Mouse (Mus musculus): ENCODE measurements around the gene Pgrmc2. TPM values are rescaled to one million over a fixed set of nuclear protein-coding genes. Genes with fewer than 3 reads are reported as not detected.

Gene Pgrmc2
- polyA plus RNA-seq, 1 experiment, result 58.1 TPM

DNA sequence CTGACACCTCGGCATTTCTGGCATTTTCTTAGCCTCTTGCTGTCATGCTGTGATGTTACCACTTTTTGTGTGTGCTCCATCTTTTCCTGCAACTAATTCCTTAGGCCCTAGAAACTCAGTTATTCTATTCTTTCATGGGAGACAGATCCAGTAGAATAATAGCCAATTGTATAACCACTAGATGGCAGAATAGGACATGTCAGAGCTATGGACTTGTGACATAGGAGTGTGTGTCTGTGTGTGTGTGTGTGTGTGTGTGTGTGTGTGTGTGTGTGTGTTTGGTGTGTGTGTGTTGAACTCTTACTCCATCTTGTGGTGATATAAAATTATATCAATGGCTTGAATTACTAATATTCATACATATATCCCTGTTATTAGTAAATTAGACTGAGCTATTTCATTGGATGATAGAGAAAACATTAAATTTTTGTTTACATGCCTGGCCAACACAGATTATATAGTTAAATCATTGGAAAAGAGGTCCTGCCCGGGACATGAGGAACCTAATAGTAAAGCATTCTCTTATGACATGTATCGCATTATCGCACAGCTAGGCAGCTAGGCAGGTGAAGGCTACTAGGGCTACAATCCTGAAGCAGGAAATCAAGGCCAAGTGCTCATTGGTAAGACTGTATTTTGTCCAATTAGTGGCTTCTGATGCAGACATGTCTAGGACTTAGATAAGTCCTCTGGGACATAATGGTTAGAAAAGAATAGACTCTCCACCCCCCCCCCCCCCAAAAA is 40.5 kb downstream of the Pgrmc2 start:
- no peak overlapping the region for H3K4me3 ChIP-seq
- H3K79me2 ChIP-seq (ENCODE audit: control insufficient read depth, insufficient read depth), result no peaks in the 10 kb centered on the region
- H3ac ChIP-seq (ENCODE audit: control insufficient read depth, insufficient read length), result no peak overlapping the region
- H3K27me3 ChIP-seq (ENCODE audit: control insufficient read depth, insufficient read depth, insufficient read length), result no peaks in the 10 kb centered on the region
- no peaks in the 10 kb centered on the region for H3K36me3 ChIP-seq (ENCODE audit: control insufficient read depth, insufficient read depth)
- H3K4me2 ChIP-seq (ENCODE audit: low read depth), result no peak overlapping the region
- TF ChIP-seq POLR2A (IDR thresholded peaks at IDR 0.05; ENCODE audit: insufficient read length, low read depth), result no peak
- no peak for TF ChIP-seq USF1 (IDR thresholded peaks at IDR 0.05; ENCODE audit: low read depth)
- no peak for TF ChIP-seq CEBPB (IDR thresholded peaks at IDR 0.05; ENCODE audit: insufficient read depth, poor library complexity, severe bottlenecking)
- no peak for TF ChIP-seq E2F4 (IDR thresholded peaks at IDR 0.05; ENCODE audit: insufficient read depth)
- no peak for TF ChIP-seq TCF3 (IDR thresholded peaks at IDR 0.05; ENCODE audit: insufficient read length, low read depth)
- no peak for TF ChIP-seq SRF (IDR thresholded peaks at IDR 0.05; ENCODE audit: control insufficient read depth, insufficient read length, low read depth)
- TF ChIP-seq POLR2AphosphoS2 (IDR thresholded peaks at IDR 0.05; ENCODE audit: insufficient read length, low read depth), result no peak
- TF ChIP-seq MYOG (IDR thresholded peaks at IDR 0.05; ENCODE audit: control insufficient read depth in 1 of 3, insufficient read depth in 1 of 3, insufficient read length in 2 of 3, low read depth in 2 of 3), result no peak
- no peak for TF ChIP-seq TCF12 (IDR thresholded peaks at IDR 0.05; ENCODE audit: insufficient read depth, poor library complexity, severe bottlenecking)
- TF ChIP-seq MAX (IDR thresholded peaks at IDR 0.05; ENCODE audit: low read depth), result no peak
- TF ChIP-seq REST (IDR thresholded peaks at IDR 0.05; ENCODE audit: insufficient read depth, insufficient read length), result no peak
- TF ChIP-seq MYOD1 (IDR thresholded peaks at IDR 0.05; ENCODE audit: control insufficient read depth in 1 of 3, insufficient read length in 2 of 3, low read depth in 2 of 3), result no peak

DNA sequence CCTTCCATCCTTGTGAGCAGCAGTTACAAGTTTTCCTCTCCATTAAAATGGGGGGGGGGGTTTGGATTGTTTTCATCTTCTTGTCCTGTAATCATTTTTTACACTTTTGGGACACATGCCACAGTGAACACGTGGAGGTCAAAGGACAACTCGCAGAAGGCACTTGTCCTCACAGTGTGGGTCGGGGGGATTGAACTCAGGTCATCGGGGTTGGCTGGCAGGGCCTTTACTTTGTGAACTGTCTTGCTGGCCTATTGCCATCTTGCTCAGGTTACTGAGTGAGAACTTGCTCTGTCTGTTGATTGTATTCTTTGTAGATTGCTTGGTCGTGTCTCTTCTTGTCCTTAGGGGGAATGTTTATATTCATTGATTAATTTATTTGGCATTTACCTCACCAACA is 41.6 kb downstream of the Pgrmc2 start:
- no peak overlapping the region for H3K4me3 ChIP-seq
- no peak overlapping the region for H3K4me2 ChIP-seq (ENCODE audit: low read depth)
- H3K27me3 ChIP-seq (ENCODE audit: control insufficient read depth, insufficient read depth, insufficient read length), result no peaks in the 10 kb centered on the region
- H3ac ChIP-seq (ENCODE audit: control insufficient read depth, insufficient read length), result no peak overlapping the region
- H3K36me3 ChIP-seq (ENCODE audit: control insufficient read depth, insufficient read depth), result no peaks in the 10 kb centered on the region
- H3K79me2 ChIP-seq (ENCODE audit: control insufficient read depth, insufficient read depth), result no peaks in the 10 kb centered on the region
- no peak for TF ChIP-seq USF1 (IDR thresholded peaks at IDR 0.05; ENCODE audit: low read depth)
- no peak for TF ChIP-seq MAX (IDR thresholded peaks at IDR 0.05; ENCODE audit: low read depth)
- TF ChIP-seq MYOD1 (IDR thresholded peaks at IDR 0.05; ENCODE audit: control insufficient read depth in 1 of 3, insufficient read length in 2 of 3, low read depth in 2 of 3), result no peak
- no peak for TF ChIP-seq REST (IDR thresholded peaks at IDR 0.05; ENCODE audit: insufficient read depth, insufficient read length)

DNA sequence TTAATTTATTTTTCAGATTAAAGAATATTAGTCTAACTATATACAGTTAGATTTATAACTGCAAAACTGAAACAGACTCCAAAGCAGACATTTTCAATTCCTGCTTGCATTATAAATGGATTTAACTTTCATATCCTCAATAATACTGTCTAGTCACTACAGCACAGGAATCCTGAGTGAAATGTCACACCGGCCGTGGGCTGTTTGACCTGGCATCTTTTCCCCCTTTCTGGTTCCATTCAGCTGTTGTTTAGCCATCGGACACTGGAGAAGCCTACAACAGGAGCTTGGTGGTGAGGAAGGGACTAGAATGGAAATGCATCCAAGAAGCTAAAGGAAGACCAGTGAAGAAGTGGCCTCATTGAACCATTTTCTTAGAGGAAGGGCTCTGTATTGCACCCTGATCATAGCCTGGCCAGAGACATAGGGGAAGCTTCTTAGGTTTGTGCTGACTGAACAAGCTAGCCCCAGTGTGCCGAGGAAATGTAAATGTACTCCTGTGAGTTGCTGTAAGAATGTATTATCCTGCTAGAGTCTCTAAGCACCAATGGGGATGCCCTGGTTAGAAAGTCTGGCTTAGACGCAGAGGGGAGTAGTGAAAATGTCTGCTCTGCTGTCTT is 44.4 kb downstream of the Pgrmc2 start:
- no peak overlapping the region for H3K4me3 ChIP-seq
- no peak overlapping the region for H3K4me2 ChIP-seq (ENCODE audit: low read depth)
- no peaks in the 10 kb centered on the region for H3K36me3 ChIP-seq (ENCODE audit: control insufficient read depth, insufficient read depth)
- no peaks in the 10 kb centered on the region for H3K79me2 ChIP-seq (ENCODE audit: control insufficient read depth, insufficient read depth)
- no peak for TF ChIP-seq E2F4 (IDR thresholded peaks at IDR 0.05; ENCODE audit: insufficient read depth)
- no peaks in the 10 kb centered on the region for H3K27me3 ChIP-seq (ENCODE audit: control insufficient read depth, insufficient read depth, insufficient read length)
- H3ac ChIP-seq (ENCODE audit: control insufficient read depth, insufficient read length), result no peak overlapping the region

DNA sequence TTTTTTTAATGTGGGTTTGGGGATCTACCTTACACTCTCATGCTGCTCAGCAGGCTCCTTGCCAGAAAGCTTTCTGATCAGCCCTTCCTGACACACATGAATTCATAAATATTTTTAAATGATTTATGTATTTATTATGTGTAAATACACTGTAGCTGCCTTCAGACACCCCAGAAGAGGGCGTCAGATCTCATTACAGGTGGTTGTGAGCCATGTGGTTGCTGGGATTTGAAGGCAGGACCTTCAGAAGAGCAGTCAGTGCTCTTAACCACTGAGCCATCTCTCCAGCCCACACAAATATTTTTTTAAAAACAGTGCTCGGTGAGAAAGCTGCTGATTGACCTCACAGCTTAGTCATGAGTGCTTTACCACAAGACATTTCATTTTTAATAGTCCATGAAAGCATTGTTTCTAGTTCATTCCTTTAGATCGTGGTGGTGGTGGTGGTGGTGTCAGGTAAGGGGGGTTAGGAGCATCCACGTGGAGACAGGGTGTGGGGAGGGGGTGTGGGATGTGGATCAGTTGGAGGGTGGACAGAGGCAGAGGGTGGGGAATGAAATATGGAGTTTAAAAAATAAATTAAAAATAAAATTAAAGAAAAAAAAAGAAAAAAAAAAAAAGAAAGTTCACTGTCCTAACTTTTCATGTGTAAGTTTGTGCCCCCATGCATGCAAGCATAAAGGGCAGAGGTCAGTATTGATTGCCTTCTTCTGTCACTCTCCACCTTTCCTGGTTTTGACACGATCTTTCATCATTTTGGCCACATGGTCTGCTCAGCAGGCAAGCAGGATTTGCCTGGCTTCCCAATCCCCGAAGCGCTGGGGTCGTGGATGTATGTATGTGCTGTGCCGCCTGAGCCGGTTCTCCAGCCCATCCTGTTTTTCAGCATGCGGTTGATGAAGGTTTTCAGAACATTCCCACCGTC is 51.3 kb downstream of the Pgrmc2 start:
- H3K79me2 ChIP-seq (ENCODE audit: control insufficient read depth, insufficient read depth), result no peaks in the 10 kb centered on the region
- H3K4me3 ChIP-seq, result no peak overlapping the region
- H3K4me2 ChIP-seq (ENCODE audit: low read depth), result no peak overlapping the region
- H3ac ChIP-seq (ENCODE audit: control insufficient read depth, insufficient read length), result no peak overlapping the region
- no peak for TF ChIP-seq E2F4 (IDR thresholded peaks at IDR 0.05; ENCODE audit: insufficient read depth)
- no peak for TF ChIP-seq MAX (IDR thresholded peaks at IDR 0.05; ENCODE audit: low read depth)
- no peak for TF ChIP-seq MYOG (IDR thresholded peaks at IDR 0.05; ENCODE audit: control insufficient read depth in 1 of 3, insufficient read depth in 1 of 3, insufficient read length in 2 of 3, low read depth in 2 of 3)
- no peak for TF ChIP-seq CEBPB (IDR thresholded peaks at IDR 0.05; ENCODE audit: insufficient read depth, poor library complexity, severe bottlenecking)
- TF ChIP-seq SRF (IDR thresholded peaks at IDR 0.05; ENCODE audit: control insufficient read depth, insufficient read length, low read depth), result no peak
- no peak for TF ChIP-seq USF1 (IDR thresholded peaks at IDR 0.05; ENCODE audit: low read depth)
- TF ChIP-seq TCF12 (IDR thresholded peaks at IDR 0.05; ENCODE audit: insufficient read depth, poor library complexity, severe bottlenecking), result no peak
- no peak for TF ChIP-seq POLR2AphosphoS2 (IDR thresholded peaks at IDR 0.05; ENCODE audit: insufficient read length, low read depth)
- TF ChIP-seq POLR2A (IDR thresholded peaks at IDR 0.05; ENCODE audit: insufficient read length, low read depth), result no peak
- TF ChIP-seq MYOD1 (IDR thresholded peaks at IDR 0.05; ENCODE audit: control insufficient read depth in 1 of 3, insufficient read length in 2 of 3, low read depth in 2 of 3), result no peak
- TF ChIP-seq TCF3 (IDR thresholded peaks at IDR 0.05; ENCODE audit: insufficient read length, low read depth), result no peak
- TF ChIP-seq REST (IDR thresholded peaks at IDR 0.05; ENCODE audit: insufficient read depth, insufficient read length), result no peak
- H3K27me3 ChIP-seq (ENCODE audit: control insufficient read depth, insufficient read depth, insufficient read length), result no peaks in the 10 kb centered on the region
- no peaks in the 10 kb centered on the region for H3K36me3 ChIP-seq (ENCODE audit: control insufficient read depth, insufficient read depth)
